Mouse (Mus musculus) midbrain, embryonic 11.5 days (tissue): ENCODE measurements at regions not wholly inside any gene's neighbourhood (a gene's known extent, or its start where the extent isn't known, plus 50 kb on each side); places are given as distances from the start of the nearest gene placed in this dataset.
"Not testable (repeated sequence)": the region's sequence is repeated elsewhere in the genome, so short reads cannot be mapped to it uniquely, and the experiment has no call there.

Source experiments
- ATAC-seq: fragments of 200-750 bp; cut with Nextera tagmentation; 2 replicates; pipeline ENCODE4 v1.8.0; 2017; ENCODE audit warnings: moderate TSS enrichment, moderate library complexity; ENCODE audit not compliant: low FRiP score
- DNase-seq: peaks from one replicate; pipeline ENCODE4 v3.0.0; 2015; ENCODE audit warnings: low spot score; ENCODE audit errors: missing footprints
- H3K27ac ChIP-seq: fragments of 300-500 bp; sonication (generic); 2 replicates; pipeline ENCODE4 v1.5.1; 2014; ENCODE audit warnings: low read depth, low read length
- H3K27me3 ChIP-seq: fragments of 300-500 bp; sonication (generic); 2 replicates; pipeline ENCODE4 v1.6.1; 2014; ENCODE audit warnings: mild to moderate bottlenecking, low read length, moderate library complexity, mixed read lengths; ENCODE audit not compliant: control insufficient read depth, insufficient read depth
- H3K36me3 ChIP-seq: fragments of 300-500 bp; sonication (generic); 2 replicates; pipeline ENCODE4 v1.6.1; 2014; ENCODE audit warnings: mild to moderate bottlenecking, low read length, moderate library complexity, mixed read lengths; ENCODE audit not compliant: control insufficient read depth, insufficient read depth
- H3K4me1 ChIP-seq: fragments of 300-500 bp; sonication (generic); 2 replicates; pipeline ENCODE4 v1.6.1; 2014; ENCODE audit warnings: low read length; ENCODE audit not compliant: control insufficient read depth, insufficient read depth
- H3K4me2 ChIP-seq: fragments of 300-500 bp; sonication (generic); 2 replicates; pipeline ENCODE4 v1.6.1; 2014; ENCODE audit warnings: mild to moderate bottlenecking, moderate library complexity
- H3K4me3 ChIP-seq: fragments of 300-500 bp; sonication (generic); 2 replicates; pipeline ENCODE4 v1.5.1; 2014; ENCODE audit warnings: low read depth, low read length
- H3K9ac ChIP-seq: fragments of 300-500 bp; sonication (generic); 2 replicates; pipeline ENCODE4 v1.6.1; 2014; ENCODE audit warnings: low read length
- H3K9me3 ChIP-seq: fragments of 300-500 bp; sonication (generic); 2 replicates; pipeline ENCODE4 v1.6.1; 2016; ENCODE audit warnings: low read length; ENCODE audit not compliant: control insufficient read depth
- WGBS: fragments of 180-500 bp; shearing (Covaris S2); extraction: QIAGEN DNeasy Blood & Tissue Kit; methylation state at CpG from one replicate; pipeline ENCODE4 v1.1.7; 2014; 5-methylcytosine and 5-hydroxymethylcytosine counted together

DNA sequence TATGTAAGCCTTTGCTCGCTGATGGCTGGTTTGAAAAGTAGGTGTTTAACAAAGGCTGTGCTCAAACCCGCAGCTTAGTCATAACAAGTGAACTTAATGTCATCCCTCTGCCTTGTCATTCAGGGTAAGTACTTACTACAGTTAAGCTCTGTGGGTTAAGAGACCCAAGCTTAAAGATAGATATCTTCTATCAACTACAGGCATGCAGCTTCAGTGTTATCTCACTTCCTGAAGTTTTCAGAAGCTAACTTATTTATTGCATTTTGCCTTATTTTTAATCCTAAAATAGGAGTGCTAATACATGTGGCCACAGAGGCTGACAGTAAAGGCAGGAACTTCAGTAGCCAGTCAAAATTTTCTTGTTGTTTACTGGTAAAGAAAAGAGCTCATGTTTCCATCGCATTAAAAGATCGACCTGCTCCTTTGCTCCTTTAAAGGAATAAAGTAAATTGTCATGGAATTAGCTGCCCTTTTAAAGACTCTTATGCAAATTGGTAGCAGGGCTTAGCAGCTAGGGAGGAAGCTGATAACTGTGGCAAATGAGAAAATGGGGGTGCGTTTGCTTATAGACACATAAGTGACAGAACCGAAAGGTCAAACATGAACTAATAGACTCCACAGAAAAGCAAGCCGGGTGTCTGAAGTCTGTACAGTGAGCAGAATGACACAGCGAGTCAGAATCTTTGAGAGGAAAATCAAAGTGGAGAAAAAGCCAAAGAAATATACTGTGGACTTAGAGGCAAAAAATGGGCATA is 55.9 kb upstream of the Inpp4b start:
- no peaks in the 10 kb centered on the region for H3K9me3 ChIP-seq
- H3K4me2 ChIP-seq = no peak overlapping the region
- H3K36me3 ChIP-seq = no peaks in the 10 kb centered on the region
- H3K27ac ChIP-seq = no peak overlapping the region
- WGBS = 69% methylated on average over 8 of the region's 8 CpGs
- no peak overlapping the region for H3K4me3 ChIP-seq
- no peak overlapping the region for H3K9ac ChIP-seq
- DNase-seq (no peak), ATAC-seq (no peak)
- no peaks in the 10 kb centered on the region for H3K27me3 ChIP-seq
- H3K4me1 ChIP-seq = no peaks in the 10 kb centered on the region

DNA sequence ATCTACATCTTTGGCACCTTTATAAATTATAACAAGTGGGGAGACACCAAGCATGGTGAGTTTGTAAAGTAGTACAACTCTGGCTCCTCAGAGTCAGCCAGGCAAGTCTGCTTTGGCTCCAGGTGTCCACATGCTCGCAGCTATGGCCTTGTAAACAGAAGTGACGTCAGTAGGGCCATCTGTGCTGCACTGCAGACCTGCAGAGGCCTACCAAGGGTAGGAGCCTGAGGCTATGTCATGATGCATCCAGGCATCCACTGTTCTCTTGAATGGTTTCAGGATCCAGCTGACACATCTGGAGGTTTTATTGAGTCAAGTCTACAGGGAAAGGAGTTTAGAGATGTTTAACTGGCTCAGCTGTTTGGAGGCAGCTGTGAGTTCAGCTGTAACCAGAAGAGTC is 82.3 kb upstream of the Inpp4b start:
- WGBS = 83% methylated on average over 2 of the region's 2 CpGs
- Histone ChIP-seq H3K4me1 (no peaks in the 10 kb centered on the region), H3K9me3 (no peaks in the 10 kb centered on the region), H3K27ac (no peak overlapping the region), H3K27me3 (no peaks in the 10 kb centered on the region), H3K36me3 (no peaks in the 10 kb centered on the region), H3K4me3 (no peak overlapping the region), H3K9ac (no peak overlapping the region), H3K4me2 (no peak overlapping the region)
- ATAC-seq = no peak
- no peak for DNase-seq

DNA sequence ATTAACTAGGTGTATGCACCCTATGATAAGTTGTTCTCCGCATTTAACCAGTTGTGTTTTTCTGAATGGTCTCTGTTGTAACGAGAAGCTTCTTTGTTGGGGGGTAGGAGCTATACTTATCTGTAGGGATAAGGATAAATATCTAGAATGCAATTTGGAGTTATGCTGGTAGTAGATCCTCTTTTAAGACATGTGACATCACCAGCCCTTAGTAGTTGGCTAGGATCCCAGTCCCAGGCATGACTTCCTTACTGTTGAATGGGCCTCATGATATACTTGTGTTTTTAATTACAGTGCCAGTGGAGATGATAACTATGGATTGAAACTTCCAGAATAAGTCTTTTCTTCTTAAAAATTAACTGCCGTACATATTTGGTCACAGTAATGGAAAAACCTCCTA is 118.5 kb upstream of the Inpp4b start:
- H3K4me3 ChIP-seq = no peak overlapping the region
- no peak for DNase-seq
- H3K36me3 ChIP-seq = no peaks in the 10 kb centered on the region
- ATAC-seq = no peak
- H3K9ac ChIP-seq = no peak overlapping the region
- no peak overlapping the region for H3K27ac ChIP-seq
- no peaks in the 10 kb centered on the region for H3K9me3 ChIP-seq
- no peaks in the 10 kb centered on the region for H3K27me3 ChIP-seq
- H3K4me2 ChIP-seq = no peak overlapping the region
- 90% methylated on average over 3 of the region's 3 CpGs for WGBS
- no peaks in the 10 kb centered on the region for H3K4me1 ChIP-seq

DNA sequence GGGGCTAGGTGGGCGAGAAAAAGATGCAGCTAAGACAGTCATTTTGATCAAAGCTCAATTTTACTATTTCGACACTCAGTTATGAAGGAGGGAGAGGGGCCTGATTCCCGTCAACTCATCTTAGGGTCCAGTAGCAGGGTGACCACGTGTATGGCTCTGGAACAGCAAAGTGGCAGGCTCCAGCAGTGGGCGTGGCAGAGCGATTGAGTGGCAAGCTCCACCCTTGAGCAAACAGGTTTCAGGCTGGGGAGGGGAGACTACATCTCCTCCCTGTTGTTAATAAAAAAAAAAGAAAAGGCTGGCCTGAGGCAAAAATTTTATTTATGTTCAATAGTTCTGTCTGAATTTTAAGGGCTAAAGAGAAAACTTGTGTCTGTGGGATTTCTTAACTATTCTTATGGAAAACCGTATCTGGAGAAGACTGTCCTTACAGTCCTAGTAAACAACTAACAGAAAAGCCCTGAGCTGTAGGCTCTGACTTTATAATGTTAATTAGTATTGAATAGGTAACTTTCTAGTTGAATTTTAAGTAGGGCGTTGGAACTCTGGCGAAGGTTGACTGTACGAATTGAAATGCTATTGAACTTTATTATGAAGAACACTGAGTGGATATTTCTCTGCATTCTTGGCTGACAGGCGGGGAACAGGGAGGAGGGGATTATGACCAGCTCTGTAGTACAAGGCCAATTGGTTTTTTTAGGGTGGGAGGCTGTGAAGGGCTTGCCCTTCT is 155.1 kb upstream of the Inpp4b start:
- H3K9ac ChIP-seq, H3K36me3 ChIP-seq, H3K9me3 ChIP-seq, ATAC-seq, H3K4me3 ChIP-seq, DNase-seq, H3K27me3 ChIP-seq, H3K4me1 ChIP-seq, H3K27ac ChIP-seq, H3K4me2 ChIP-seq: not testable (repeated sequence)
- WGBS = 78% methylated on average over 11 of the region's 11 CpGs

DNA sequence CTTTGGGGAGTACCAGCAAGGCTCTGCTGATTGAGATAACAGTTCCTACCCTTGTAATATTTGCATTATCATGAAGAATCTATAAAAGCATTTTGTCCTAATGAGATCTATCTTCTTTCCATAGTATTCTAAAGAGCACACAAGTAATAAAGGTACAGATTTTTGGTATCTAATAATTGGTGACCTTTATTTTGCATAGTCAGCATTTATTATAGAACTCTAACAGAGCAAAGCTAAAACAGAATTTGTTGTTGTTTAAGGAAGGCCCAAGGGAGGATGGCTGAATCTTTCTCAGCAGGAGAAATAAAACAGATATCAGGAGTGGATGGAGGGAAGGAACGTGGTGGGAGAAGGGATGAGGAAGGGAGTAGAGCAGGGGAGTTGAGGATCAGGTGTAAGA is 160.8 kb upstream of the Usp38 start:
- no peaks in the 10 kb centered on the region for H3K36me3 ChIP-seq
- 69% methylated on average over 1 of the region's 1 CpGs for WGBS
- no peaks in the 10 kb centered on the region for H3K4me1 ChIP-seq
- no peak overlapping the region for H3K9ac ChIP-seq
- no peaks in the 10 kb centered on the region for H3K27me3 ChIP-seq
- no peak overlapping the region for H3K27ac ChIP-seq
- DNase-seq (no peak), ATAC-seq (no peak)
- no peak overlapping the region for H3K4me2 ChIP-seq
- H3K9me3 ChIP-seq = no peaks in the 10 kb centered on the region
- no peak overlapping the region for H3K4me3 ChIP-seq

DNA sequence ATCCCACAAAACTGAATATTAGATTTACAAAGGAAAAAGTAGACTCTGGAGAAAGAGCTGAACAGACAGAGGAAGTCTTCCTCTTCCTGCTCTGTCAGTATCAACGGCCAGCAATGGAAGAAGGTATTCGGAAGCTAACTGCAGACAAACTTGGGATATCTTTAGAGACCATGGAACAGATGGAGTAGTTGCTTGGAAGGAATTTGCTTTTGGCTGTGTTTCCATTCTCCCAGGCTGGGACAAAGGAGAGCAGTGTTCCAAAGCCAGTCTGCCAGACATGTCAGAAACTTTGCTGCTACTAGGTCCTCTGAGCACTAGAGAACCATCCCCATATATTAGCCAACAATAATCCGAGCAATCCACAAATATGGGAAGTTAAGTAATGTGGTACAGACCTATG is 132.5 kb upstream of the Usp38 start:
- Histone ChIP-seq H3K9me3 (no peaks in the 10 kb centered on the region), H3K4me2 (no peak overlapping the region), H3K27ac (no peak overlapping the region), H3K4me3 (no peak overlapping the region), H3K36me3 (no peaks in the 10 kb centered on the region), H3K27me3 (no peaks in the 10 kb centered on the region), H3K9ac (no peak overlapping the region), H3K4me1 (no peaks in the 10 kb centered on the region)
- ATAC-seq (no peak), DNase-seq (no peak)
- WGBS = 94% methylated on average over 3 of the region's 3 CpGs

DNA sequence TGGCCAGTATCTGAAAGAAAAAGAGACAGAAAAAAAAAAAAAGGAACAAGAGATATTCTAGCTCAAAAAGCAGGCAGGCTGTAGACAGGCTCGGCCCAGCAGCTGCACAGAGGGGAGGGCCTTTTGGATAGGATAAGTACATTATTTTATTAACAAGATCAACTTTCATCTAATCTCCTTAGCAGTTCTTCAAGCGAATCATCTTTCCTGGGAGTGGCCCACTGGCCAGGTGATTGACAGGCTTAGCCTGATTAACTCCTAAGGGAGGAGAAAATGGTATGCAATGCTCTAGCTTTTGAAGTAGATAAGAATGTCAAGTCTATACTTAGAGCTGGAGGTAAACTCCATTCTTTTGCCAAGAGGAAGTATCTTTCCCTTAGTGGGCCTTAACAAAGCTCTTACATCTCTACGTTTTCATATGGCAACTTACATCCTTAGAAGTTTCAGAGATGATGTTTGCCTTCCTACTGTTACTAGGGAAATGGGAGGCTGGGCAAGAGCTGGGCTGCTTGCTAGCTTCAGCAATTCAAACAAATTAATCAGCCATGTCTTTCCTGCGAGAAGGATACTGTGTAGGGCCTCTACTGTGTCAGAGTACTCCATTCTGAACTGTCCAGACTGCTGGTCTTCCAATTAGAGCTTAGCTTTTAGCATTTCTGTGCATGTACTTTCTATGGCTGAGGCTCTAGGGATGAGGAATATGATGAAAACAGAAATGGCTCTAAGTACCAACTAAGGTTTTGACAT is 92.2 kb upstream of the Usp38 start:
- H3K4me1 ChIP-seq = no peaks in the 10 kb centered on the region
- H3K9ac ChIP-seq = no peak overlapping the region
- 32% methylated on average over 4 of the region's 4 CpGs for WGBS
- H3K4me2 ChIP-seq = no peak overlapping the region
- no peak overlapping the region for H3K27ac ChIP-seq
- H3K9me3 ChIP-seq = no peaks in the 10 kb centered on the region
- H3K36me3 ChIP-seq = no peaks in the 10 kb centered on the region
- no peak overlapping the region for H3K4me3 ChIP-seq
- no peaks in the 10 kb centered on the region for H3K27me3 ChIP-seq
- no peak for DNase-seq
- no peak; the same call in 1 of the 2 replicates for ATAC-seq

DNA sequence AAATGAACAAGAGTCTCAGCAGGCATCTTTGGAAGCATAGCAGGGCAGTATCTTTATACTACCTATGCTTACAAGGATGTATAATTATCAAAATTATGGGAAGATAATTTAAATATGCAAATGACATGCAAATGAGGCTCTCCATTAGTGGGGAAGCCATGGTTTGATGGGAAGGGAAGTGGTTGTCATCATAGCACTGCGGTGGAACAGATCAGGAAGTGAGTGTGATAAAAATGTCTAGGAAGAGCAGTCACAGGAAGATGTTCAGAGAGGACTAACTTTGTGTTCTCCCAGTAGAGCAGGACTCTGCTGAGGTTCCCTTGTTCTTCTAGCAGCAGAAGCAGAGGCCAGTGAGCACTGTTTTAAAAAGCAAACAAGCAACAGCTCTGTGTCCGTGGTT is 84.2 kb upstream of the Usp38 start:
- DNase-seq (no peak), ATAC-seq (no peak)
- H3K9ac ChIP-seq = no peak overlapping the region
- H3K27me3 ChIP-seq = no peaks in the 10 kb centered on the region
- H3K4me2 ChIP-seq = no peak overlapping the region
- WGBS = 70% methylated on average over 2 of the region's 2 CpGs
- H3K4me3 ChIP-seq = no peak overlapping the region
- H3K27ac ChIP-seq = no peak overlapping the region
- H3K4me1 ChIP-seq = no peaks in the 10 kb centered on the region
- H3K9me3 ChIP-seq = no peaks in the 10 kb centered on the region
- H3K36me3 ChIP-seq = no peaks in the 10 kb centered on the region
